Mouse (Mus musculus): Measurements from ENCODE around the gene Ptk6. TPM values are rescaled to one million over a fixed set of nuclear protein-coding genes. Genes with fewer than 3 reads are reported as not detected.

The Ptk6 gene
- total and polyA plus RNA-seq, 2 experiments from 2014 or later: not detected

GRCm38 (mm10) chr2:181174646-181175045, 27.9 kb downstream of the Ptk6 start:
- WGBS: 93% methylated on average over 3 of the region's 3 CpGs
- Histone ChIP-seq H3K4me1 (ENCODE audit: insufficient read depth) (no peaks in the 10 kb centered on the region), H3K27ac (ENCODE audit: low read depth, low read length) (no peak overlapping the region), H3K4me3 (ENCODE audit: low read depth, low read length) (no peak overlapping the region), H3K36me3 (ENCODE audit: insufficient read depth) (no peaks in the 10 kb centered on the region), H3K9me3 (ENCODE audit: low read length) (no peaks in the 10 kb centered on the region), H3K27me3 (ENCODE audit: insufficient read depth, low read length) (no peaks in the 10 kb centered on the region), H3K4me2 (ENCODE audit: low read depth) (no peak overlapping the region), H3K9ac (no peak overlapping the region)
- TF ChIP-seq CTCF (IDR thresholded peaks at IDR 0.05; ENCODE audit: low read depth): no peak
- ATAC-seq: no peak
- DNase-seq: no peak

- no peaks in the 10 kb centered on the region for H3K27me3 ChIP-seq (ENCODE audit: insufficient read depth, low read length)
- H3K36me3 ChIP-seq (ENCODE audit: insufficient read depth): no peaks in the 10 kb centered on the region
- no peaks in the 10 kb centered on the region for H3K9me3 ChIP-seq (ENCODE audit: low read length)
- ATAC-seq: no peak
- 76% methylated on average over 5 of the region's 5 CpGs for WGBS
- H3K4me2 ChIP-seq (ENCODE audit: low read depth): no peak overlapping the region
- H3K9ac ChIP-seq: no peak overlapping the region
- H3K4me3 ChIP-seq (ENCODE audit: low read depth, low read length): no peak overlapping the region
- no peak overlapping the region for H3K27ac ChIP-seq (ENCODE audit: low read depth, low read length)
- DNase-seq: no peak
- no peak for TF ChIP-seq CTCF (IDR thresholded peaks at IDR 0.05; ENCODE audit: low read depth)
- no peaks in the 10 kb centered on the region for H3K4me1 ChIP-seq (ENCODE audit: insufficient read depth)
Measured at GRCm38 (mm10) chr2:181166469-181166868, 36.1 kb downstream of the Ptk6 start.

- Histone ChIP-seq H3K4me1 (ENCODE audit: insufficient read depth) (peaks cover 35% of the 10 kb centered on the region), H3K9ac (no peak overlapping the region), H3K4me2 (ENCODE audit: low read depth) (no peak overlapping the region), H3K4me3 (ENCODE audit: low read depth, low read length) (no peak overlapping the region), H3K9me3 (ENCODE audit: low read length) (no peaks in the 10 kb centered on the region), H3K27me3 (ENCODE audit: insufficient read depth, low read length) (no peaks in the 10 kb centered on the region), H3K27ac (ENCODE audit: low read depth, low read length) (no peak overlapping the region), H3K36me3 (ENCODE audit: insufficient read depth) (no peaks in the 10 kb centered on the region)
- WGBS: 54% methylated on average over 4 of the region's 4 CpGs
- no peak for TF ChIP-seq CTCF (IDR thresholded peaks at IDR 0.05; ENCODE audit: low read depth)
- DNase-seq: no peak
- no peak for ATAC-seq
Measured at GRCm38 (mm10) chr2:181160821-181161220, 41.8 kb downstream of the Ptk6 start.

GRCm38 (mm10) chr2:181159771-181160170, 42.8 kb downstream of the Ptk6 start:
- H3K4me2 ChIP-seq (ENCODE audit: low read depth): peak overlapping the region; percentile 41

GRCm38 (mm10) chr2:181159091-181159514, 43.5 kb downstream of the Ptk6 start:
- peak overlapping the region; percentile 41 for H3K4me2 ChIP-seq (ENCODE audit: low read depth)
- no peaks in the 10 kb centered on the region for H3K36me3 ChIP-seq (ENCODE audit: insufficient read depth)
- H3K27ac ChIP-seq (ENCODE audit: low read depth, low read length): peak overlapping the region; percentile 91
- ATAC-seq (peak; percentile 56), DNase-seq (peak; percentile 77)
- peaks cover 48% of the 10 kb centered on the region for H3K4me1 ChIP-seq (ENCODE audit: insufficient read depth)
- peak overlapping the region; percentile 47 for H3K9ac ChIP-seq
- TF ChIP-seq CTCF (IDR thresholded peaks at IDR 0.05; ENCODE audit: low read depth): no peak
- no peak overlapping the region for H3K4me3 ChIP-seq (ENCODE audit: low read depth, low read length)
- 34% methylated on average over 7 of the region's 7 CpGs for WGBS
- no peaks in the 10 kb centered on the region for H3K27me3 ChIP-seq (ENCODE audit: insufficient read depth, low read length)
- no peaks in the 10 kb centered on the region for H3K9me3 ChIP-seq (ENCODE audit: low read length)

More at GRCm38 (mm10) chr2:181159771-181160170, 42.8 kb downstream of the Ptk6 start:
- no peak overlapping the region for H3K4me3 ChIP-seq (ENCODE audit: low read depth, low read length)
- H3K27me3 ChIP-seq (ENCODE audit: insufficient read depth, low read length): no peaks in the 10 kb centered on the region
- H3K9ac ChIP-seq: peak overlapping the region; percentile 47
- WGBS: 0% methylated on average over 2 of the region's 2 CpGs
- ATAC-seq (peak; percentile 92), DNase-seq (peak; percentile 88)
- no peaks in the 10 kb centered on the region for H3K9me3 ChIP-seq (ENCODE audit: low read length)
- TF ChIP-seq CTCF (IDR thresholded peaks at IDR 0.05; ENCODE audit: low read depth): no peak
- H3K27ac ChIP-seq (ENCODE audit: low read depth, low read length): peak overlapping the region; percentile 91
- H3K36me3 ChIP-seq (ENCODE audit: insufficient read depth): no peaks in the 10 kb centered on the region
- peaks cover 43% of the 10 kb centered on the region for H3K4me1 ChIP-seq (ENCODE audit: insufficient read depth)

GRCm38 (mm10) chr2:181158471-181158870, 44.1 kb downstream of the Ptk6 start:
- 92% methylated on average over 2 of the region's 2 CpGs for WGBS
- peaks cover 48% of the 10 kb centered on the region for H3K4me1 ChIP-seq (ENCODE audit: insufficient read depth)
- no peak for ATAC-seq
- H3K4me2 ChIP-seq (ENCODE audit: low read depth): no peak overlapping the region
- H3K27ac ChIP-seq (ENCODE audit: low read depth, low read length): peak overlapping the region; percentile 91
- H3K27me3 ChIP-seq (ENCODE audit: insufficient read depth, low read length): no peaks in the 10 kb centered on the region
- no peak overlapping the region for H3K9ac ChIP-seq
- no peak for DNase-seq
- no peaks in the 10 kb centered on the region for H3K36me3 ChIP-seq (ENCODE audit: insufficient read depth)
- no peak for TF ChIP-seq CTCF (IDR thresholded peaks at IDR 0.05; ENCODE audit: low read depth)
- no peaks in the 10 kb centered on the region for H3K9me3 ChIP-seq (ENCODE audit: low read length)
- no peak overlapping the region for H3K4me3 ChIP-seq (ENCODE audit: low read depth, low read length)

- Histone ChIP-seq H3K4me1 (ENCODE audit: insufficient read depth) (peaks cover 48% of the 10 kb centered on the region), H3K4me2 (ENCODE audit: low read depth) (peak overlapping the region; percentile 81; the same call in 1 of the 2 replicates), H3K36me3 (ENCODE audit: insufficient read depth) (peaks cover 2% of the 10 kb centered on the region), H3K27ac (ENCODE audit: low read depth, low read length) (0 out of 2 replicates have a peak overlapping the region, but pooled peaks have one; percentile 15), H3K4me3 (ENCODE audit: low read depth, low read length) (no peak overlapping the region), H3K9ac (no peak overlapping the region), H3K9me3 (ENCODE audit: low read length) (no peaks in the 10 kb centered on the region), H3K27me3 (ENCODE audit: insufficient read depth, low read length) (no peaks in the 10 kb centered on the region)
- 78% methylated on average over 6 of the region's 6 CpGs for WGBS
- ATAC-seq (no peak), DNase-seq (no peak)
- no peak for TF ChIP-seq CTCF (IDR thresholded peaks at IDR 0.05; ENCODE audit: low read depth)
Measured at GRCm38 (mm10) chr2:181157716-181158302, 44.8 kb downstream of the Ptk6 start.
